9 mouse cellular contexts compared by ENCODE assay signal in the genomic region with DNA sequence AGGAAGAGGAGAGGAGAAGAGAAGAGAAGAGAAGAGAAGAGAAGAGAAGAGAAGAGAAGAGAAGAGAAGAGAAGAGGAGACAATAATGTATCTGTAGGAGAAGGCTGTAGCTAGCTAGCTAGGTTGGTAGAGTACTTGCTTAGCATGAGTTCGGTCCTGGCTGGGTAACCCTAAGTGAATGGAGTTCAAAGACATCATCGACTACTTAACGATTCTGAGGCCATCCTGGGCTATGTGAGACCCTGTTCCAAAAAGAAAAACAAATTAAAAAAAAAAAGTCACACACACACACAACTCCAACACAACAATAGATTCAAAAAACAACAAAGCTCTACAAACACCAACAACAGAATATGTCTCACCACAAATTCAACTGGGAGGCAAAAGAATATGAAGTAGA. TPM values are rescaled to one million over a fixed set of nuclear protein-coding genes. Genes with fewer than 3 reads are reported as not detected.
DNase-seq lines count a peak whose midpoint lies in the region; ATAC-seq and TF ChIP-seq lines count a peak whose summit lies in the region.
"Had no signal": no experiment of that assay in that cellular context is flagged by ENCODE, and none has a peak within 500 bp of the region (broad histone marks: within the 10 kb centered on the region; RNA-seq: fewer than 3 reads in every experiment).

No protein-coding gene starts in this region.

- H3K4me2 ChIP-seq in kidney, embryonic 14.5 days (replicated peaks; ENCODE audit: low read depth, low read length) = peak overlapping the region; percentile 44
- H3K4me2 ChIP-seq in hindbrain, postnatal 0 days (ENCODE audit: low read depth, low read length) = no peak overlapping the region; the same call in 1 of the 2 replicates
- H3K4me2 ChIP-seq in midbrain, embryonic 15.5 days = no peak overlapping the region; the same call in 1 of the 2 replicates

- H3K4me3 ChIP-seq in kidney, embryonic 14.5 days (ENCODE audit: low read length) = peak overlapping the region; percentile 43
- H3K4me3 ChIP-seq in hindbrain, postnatal 0 days (ENCODE audit: low read length) = no peak overlapping the region
- H3K4me3 ChIP-seq in midbrain, embryonic 15.5 days = no peak overlapping the region

- no peaks in the 10 kb centered on the region for H3K36me3 ChIP-seq in kidney, embryonic 14.5 days (ENCODE audit: control insufficient read depth, insufficient read depth, low read length)
- H3K36me3 ChIP-seq in hindbrain, postnatal 0 days (ENCODE audit: insufficient read depth, low read length) = no peaks in the 10 kb centered on the region
- H3K36me3 ChIP-seq in midbrain, embryonic 15.5 days (replicated peaks) = no peaks in the 10 kb centered on the region

- no peak for ATAC-seq in CD4-positive, CD25-positive, alpha-beta regulatory T cell, adult 4 months
- no peak for ATAC-seq in kidney, embryonic 14.5 days (ENCODE audit: low FRiP score, low TSS enrichment)
- no peak for ATAC-seq in hindbrain, postnatal 0 days
- ATAC-seq in midbrain, embryonic 15.5 days (replicated peaks) = no peak

- no peak overlapping the region for H3K27ac ChIP-seq in kidney, embryonic 14.5 days (ENCODE audit: low read depth, low read length)
- H3K27ac ChIP-seq in hindbrain, postnatal 0 days = peak overlapping the region; percentile 80; the same call in 1 of the 2 replicates
- 0 out of 2 replicates have a peak overlapping the region, but pooled peaks have one; percentile 82 for H3K27ac ChIP-seq in midbrain, embryonic 15.5 days

- H3K9ac ChIP-seq in kidney, embryonic 14.5 days (ENCODE audit: low read depth, low read length) = no peak overlapping the region
- H3K9ac ChIP-seq in hindbrain, postnatal 0 days (replicated peaks; ENCODE audit: low read length) = no peak overlapping the region
- H3K9ac ChIP-seq in midbrain, embryonic 15.5 days = no peak overlapping the region

- peak; percentile 23 for DNase-seq in CD4-positive, CD25-positive, alpha-beta regulatory T cell, adult 2 months (ENCODE audit: low read depth, low spot score)
- no peak for DNase-seq in kidney, postnatal 25 days
- no peak for DNase-seq in hindbrain, postnatal 0 days (ENCODE audit: low spot score)
- DNase-seq in adrenal gland, postnatal 14 days = no peak
- no peak for DNase-seq in gastrocnemius, postnatal 10 days

- H3K4me1 ChIP-seq in kidney, embryonic 14.5 days (ENCODE audit: control insufficient read depth, insufficient read depth, low read length) = no peaks in the 10 kb centered on the region
- no peaks in the 10 kb centered on the region; the same call in 1 of the 2 replicates for H3K4me1 ChIP-seq in hindbrain, postnatal 0 days (ENCODE audit: insufficient read depth, low read length)
- H3K4me1 ChIP-seq in midbrain, embryonic 15.5 days = 0 out of 2 replicates have a peak, but pooled peaks cover 3% of the 10 kb centered on the region

- no peak for TF ChIP-seq CTCF in hindbrain, postnatal 0 days (IDR thresholded peaks at IDR 0.05; ENCODE audit: low read depth)

- no peaks in the 10 kb centered on the region for H3K9me3 ChIP-seq in kidney, embryonic 14.5 days (ENCODE audit: control insufficient read depth, low read length)
- H3K9me3 ChIP-seq in hindbrain, postnatal 0 days (ENCODE audit: low read length) = no peaks in the 10 kb centered on the region
- H3K9me3 ChIP-seq in midbrain, embryonic 15.5 days = no peaks in the 10 kb centered on the region

- peaks cover 6% of the 10 kb centered on the region for H3K27me3 ChIP-seq in kidney, embryonic 14.5 days (ENCODE audit: control insufficient read depth, insufficient read depth, low read length)
- H3K27me3 ChIP-seq in hindbrain, postnatal 0 days (ENCODE audit: insufficient read depth, low read length) = peaks cover 1% of the 10 kb centered on the region; the same call in 1 of the 2 replicates
- H3K27me3 ChIP-seq in midbrain, embryonic 15.5 days (replicated peaks) = peaks cover 7% of the 10 kb centered on the region

- 69% methylated on average over 3 of the region's 3 CpGs for WGBS in kidney, embryonic 14.5 days
- 75% methylated on average over 3 of the region's 3 CpGs for WGBS in hindbrain, postnatal 0 days
- 76% methylated on average over 3 of the region's 3 CpGs for WGBS in midbrain, embryonic 15.5 days

RNA-seq across cellular contexts. Expression of gene Pllp, which starts 6.1 kb away (rescaled TPM):
- under 1 TPM in 1 of 2 experiments, not detected in 1; 0.47 TPM for polyA plus RNA-seq in CD4-positive, CD25-positive, alpha-beta regulatory T cell, adult 4 months (2017; shearing (Covaris generic))
- polyA plus RNA-seq in kidney, embryonic 14.5 days (2014; fragmentation: Nextera tagmentation; extraction: Ambion mirVana) = 13.5 and 19.3 TPM in 2 replicates
- total RNA-seq in hindbrain, postnatal 0 days (2014; rRNA removed) = 19.0 and 20.3 TPM in 2 replicates
- polyA plus RNA-seq in hindbrain, postnatal 0 days (2015; fragmentation: Nextera tagmentation; extraction: Ambion mirVana) = 18.6 and 20.6 TPM in 2 replicates
- polyA plus RNA-seq in midbrain, embryonic 15.5 days (2015; fragmentation: Nextera tagmentation; extraction: Ambion mirVana) = 1.5 and 1.6 TPM in 2 replicates
- total RNA-seq in adrenal gland, postnatal 14 days (2021) = 0.86 and 1.6 TPM in 2 replicates
- 10 to 100 TPM in 1 of 2 experiments, 1 to 10 TPM in 1; 7.1 to 11.7 TPM for total RNA-seq in gastrocnemius, postnatal 10 days (2021)
- total RNA-seq: monocyte, adult 5-6 weeks had no signal

RNA-seq across cellular contexts. Expression of gene Arl2bp, which starts 35.8 kb away (rescaled TPM):
- 10 to 100 TPM; 22.2 to 28.4 TPM for polyA plus RNA-seq in CD4-positive, CD25-positive, alpha-beta regulatory T cell, adult 4 months (2017; shearing (Covaris generic))
- polyA plus RNA-seq in kidney, embryonic 14.5 days (2014; fragmentation: Nextera tagmentation; extraction: Ambion mirVana) = 58.7 and 59.7 TPM in 2 replicates
- total RNA-seq in hindbrain, postnatal 0 days (2014; rRNA removed) = 134 and 234 TPM in 2 replicates
- 199 and 208 TPM in 2 replicates for polyA plus RNA-seq in hindbrain, postnatal 0 days (2015; fragmentation: Nextera tagmentation; extraction: Ambion mirVana)
- 190 and 202 TPM in 2 replicates for polyA plus RNA-seq in midbrain, embryonic 15.5 days (2015; fragmentation: Nextera tagmentation; extraction: Ambion mirVana)
- total RNA-seq in adrenal gland, postnatal 14 days (2021) = 60.1 and 71.0 TPM in 2 replicates
- 10 to 100 TPM; 73.8 to 76.3 TPM for total RNA-seq in gastrocnemius, postnatal 10 days (2021)

RNA-seq across cellular contexts. Expression of gene Ccl22, which starts 43.2 kb away (rescaled TPM):
- not detected for polyA plus RNA-seq in CD4-positive, CD25-positive, alpha-beta regulatory T cell, adult 4 months (2017; shearing (Covaris generic))
- not detected in 2 replicates for polyA plus RNA-seq in kidney, embryonic 14.5 days (2014; fragmentation: Nextera tagmentation; extraction: Ambion mirVana)
- total RNA-seq in hindbrain, postnatal 0 days (2014; rRNA removed) = 0.05 TPM in 1 of 2 replicates, not detected in the other
- polyA plus RNA-seq in hindbrain, postnatal 0 days (2015; fragmentation: Nextera tagmentation; extraction: Ambion mirVana) = 0.10 and 0.13 TPM in 2 replicates
- 0.14 TPM in 1 of 2 replicates, not detected in the other for polyA plus RNA-seq in midbrain, embryonic 15.5 days (2015; fragmentation: Nextera tagmentation; extraction: Ambion mirVana)
- 0.37 and 2.3 TPM in 2 replicates for total RNA-seq in adrenal gland, postnatal 14 days (2021)
- not detected for total RNA-seq in gastrocnemius, postnatal 10 days (2021)
